Mouse (Mus musculus) embryonic fibroblast, embryonic 13.5 days (primary cell): Measurements from ENCODE around the gene Unc5cl.

Source experiments
- CTCF ChIP-seq: IDR thresholded peaks from 2 replicates; pipeline ENCODE4 v1.5.1; 2011; ENCODE audit warnings: mild to moderate bottlenecking, control low read depth, low read length, moderate library complexity, borderline replicate concordance; ENCODE audit not compliant: insufficient read depth
- POLR2A ChIP-seq: IDR thresholded peaks from 2 replicates; pipeline ENCODE4 v1.6.1; 2011; ENCODE audit warnings: low read depth, mild to moderate bottlenecking, control low read depth, low read length, moderate library complexity

- no peak for TF ChIP-seq CTCF
- TF ChIP-seq POLR2A, result no peak
These were observed 103.4 kb downstream of the Unc5cl start for GRCm38 (mm10) chr17:48557823-48558715.
